Mouse (Mus musculus): Measurements from ENCODE around the gene Shld2.

- no peak for TF ChIP-seq CTCF (IDR thresholded peaks at IDR 0.05; ENCODE audit: control insufficient read depth, insufficient read depth, insufficient read length)
- no peak for TF ChIP-seq USF1 (IDR thresholded peaks at IDR 0.05; ENCODE audit: low read depth)
- no peak for TF ChIP-seq MAX (IDR thresholded peaks at IDR 0.05)
- no peak for TF ChIP-seq MYOD1 (IDR thresholded peaks at IDR 0.05; ENCODE audit: control insufficient read depth, insufficient read length, low read depth)
These were observed 78.0 kb downstream of the Shld2 start for GRCm38 (mm10) chr14:34232340-34232739.
